Mouse (Mus musculus) heart, adult 2 months (tissue): ENCODE results near the gene Ptpre.

Source experiments
- CTCF ChIP-seq: fragments of 200-600 bp; IDR thresholded peaks from 2 replicates; pipeline ENCODE4 v1.8.1; 2022; ENCODE audit warnings: antibody characterized with exemption, mild to moderate bottlenecking, moderate library complexity
- POLR2A ChIP-seq: fragments of 200-500 bp; IDR thresholded peaks from 2 replicates; pipeline ENCODE4 v1.6.1; 2011; ENCODE audit warnings: mild to moderate bottlenecking, low read depth, low read length, control low read depth; ENCODE audit not compliant: insufficient read depth

GRCm38 (mm10) chr7:135605804-135606072, 68.5 kb downstream of the Ptpre start:
- TF ChIP-seq CTCF (no peak), POLR2A (no peak)
